Mouse (Mus musculus) midbrain, embryonic 12.5 days (tissue): Measurements from ENCODE around the gene Ptpro. TPM values are rescaled to one million over a fixed set of nuclear protein-coding genes. Genes with fewer than 3 reads are reported as not detected.

Experiments
- ATAC-seq: fragments of 200-750 bp; cut with Nextera tagmentation; 2 replicates; pipeline ENCODE4 v1.8.0; 2017; ENCODE audit warnings: low read depth, moderate TSS enrichment, moderate library complexity; ENCODE audit not compliant: low FRiP score
- H3K27ac ChIP-seq: fragments of 300-500 bp; sonication (generic); replicated peaks from 2 replicates; pipeline ENCODE4 v1.5.1; 2016; ENCODE audit warnings: mild to moderate bottlenecking
- H3K27me3 ChIP-seq: fragments of 300-500 bp; sonication (generic); 2 replicates; pipeline ENCODE4 v1.6.1; 2016; ENCODE audit warnings: mild to moderate bottlenecking
- H3K36me3 ChIP-seq: fragments of 300-500 bp; sonication (generic); 2 replicates; pipeline ENCODE4 v1.6.1; 2016
- H3K4me1 ChIP-seq: fragments of 300-500 bp; sonication (generic); 2 replicates; pipeline ENCODE4 v1.6.1; 2016
- H3K4me2 ChIP-seq: fragments of 300-500 bp; sonication (generic); replicated peaks from 2 replicates; pipeline ENCODE4 v1.6.1; 2016; ENCODE audit warnings: mild to moderate bottlenecking, moderate library complexity
- H3K4me3 ChIP-seq: fragments of 300-500 bp; sonication (generic); 2 replicates; pipeline ENCODE4 v1.5.1; 2016; ENCODE audit warnings: mild to moderate bottlenecking
- H3K9ac ChIP-seq: fragments of 300-500 bp; sonication (generic); replicated peaks from 2 replicates; pipeline ENCODE4 v1.6.1; 2016; ENCODE audit warnings: mild to moderate bottlenecking, moderate library complexity
- H3K9me3 ChIP-seq: fragments of 300-500 bp; sonication (generic); 2 replicates; pipeline ENCODE4 v1.6.1; 2016; ENCODE audit warnings: mild to moderate bottlenecking
- WGBS: fragments of 180-500 bp; shearing (Covaris S2); methylation state at CpG from one replicate; pipeline ENCODE4 v1.1.7; 2016; 5-methylcytosine and 5-hydroxymethylcytosine counted together
- polyA plus RNA-seq: library from polyadenylated mRNA; unstranded; fragments of >200 nt; fragmentation: Nextera tagmentation; extraction: Ambion mirVana; gene quantifications from 2 replicates; pipeline ENCODE4 v1.2.1, GENCODE M21; 2016

Gene Ptpro
- polyA plus RNA-seq, result 30.7 and 33.1 TPM in 2 replicates

DNA sequence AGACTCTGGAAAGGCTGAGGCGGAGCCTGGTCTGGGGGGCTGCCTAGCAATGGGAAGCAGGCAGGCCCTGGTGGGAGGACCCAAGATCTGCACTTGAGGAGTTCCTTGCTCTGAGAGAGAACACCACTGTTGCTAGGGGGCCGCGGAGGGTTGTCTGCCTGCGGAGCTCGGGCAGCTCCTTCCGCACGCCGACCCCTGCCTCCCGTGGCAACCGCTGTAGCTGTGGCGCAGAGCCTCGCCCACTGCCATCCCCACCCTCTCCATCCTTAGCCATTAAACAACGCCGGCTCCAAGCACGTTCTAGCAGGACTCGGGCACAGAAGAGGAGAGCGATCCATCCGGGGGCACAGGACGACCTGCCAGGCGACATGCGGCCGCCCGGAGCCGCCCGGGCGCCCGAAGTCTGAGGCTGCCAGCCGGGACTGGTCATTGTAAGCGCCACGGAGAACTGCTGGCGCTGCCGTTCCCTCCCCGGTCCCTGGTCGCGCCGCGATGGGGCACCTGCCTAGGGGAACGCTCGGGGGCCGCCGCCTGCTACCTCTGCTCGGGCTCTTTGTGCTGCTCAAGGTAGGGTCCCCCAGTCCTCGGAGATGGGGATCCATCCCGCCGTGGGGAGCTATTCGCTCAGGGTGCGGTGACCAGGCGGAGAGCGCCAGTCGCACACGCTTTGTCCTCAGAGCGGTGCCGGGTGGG lies at the start of gene Ptpro:
Gene Ptpro, plus strand, starts transcription at position 126 of the 693 bp plus-strand sequence.
- WGBS, result under 1% methylated on average over 53 of the region's 53 CpGs
- H3K36me3 ChIP-seq, result no peaks in the 10 kb centered on the region
- H3K4me1 ChIP-seq, result peaks cover 4% of the 10 kb centered on the region; the same call in 1 of the 2 replicates
- peak; percentile 90 for ATAC-seq
- H3K9me3 ChIP-seq, result no peaks in the 10 kb centered on the region
- H3K9ac ChIP-seq, result peak within 1 kb of the TSS; percentile 78
- H3K4me3 ChIP-seq, result peak within 1 kb of the TSS; percentile 54
- no peaks in the 10 kb centered on the region for H3K27me3 ChIP-seq
- H3K27ac ChIP-seq, result peak within 1 kb of the TSS; percentile 91
- peak within 1 kb of the TSS; percentile 73 for H3K4me2 ChIP-seq

DNA sequence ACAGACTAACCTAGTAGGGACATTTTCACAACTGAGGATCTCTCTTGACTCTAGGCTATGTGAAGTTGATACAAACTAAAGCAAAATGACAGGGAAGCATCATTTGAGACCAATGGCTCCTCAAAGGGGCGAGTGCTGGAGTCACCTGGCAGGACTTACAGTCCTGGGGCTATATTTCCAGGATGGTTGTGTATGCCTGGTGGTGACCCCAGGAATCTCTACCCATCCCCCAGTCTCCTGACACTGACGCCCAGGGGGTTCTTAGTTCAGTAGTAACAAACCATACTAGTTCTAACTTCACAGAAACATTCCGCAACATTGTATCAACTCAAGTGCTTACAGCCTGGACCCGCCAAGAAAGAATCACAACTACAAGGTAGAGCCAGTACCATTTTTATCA lies 49.5 kb upstream of the Ptpro start:
- WGBS, result 88% methylated on average over 4 of the region's 4 CpGs
- ATAC-seq, result no peak
- Histone ChIP-seq H3K36me3 (no peaks in the 10 kb centered on the region), H3K4me2 (no peak overlapping the region), H3K27me3 (no peaks in the 10 kb centered on the region), H3K9me3 (no peaks in the 10 kb centered on the region), H3K4me1 (no peaks in the 10 kb centered on the region), H3K9ac (no peak overlapping the region), H3K27ac (no peak overlapping the region), H3K4me3 (no peak overlapping the region)

DNA sequence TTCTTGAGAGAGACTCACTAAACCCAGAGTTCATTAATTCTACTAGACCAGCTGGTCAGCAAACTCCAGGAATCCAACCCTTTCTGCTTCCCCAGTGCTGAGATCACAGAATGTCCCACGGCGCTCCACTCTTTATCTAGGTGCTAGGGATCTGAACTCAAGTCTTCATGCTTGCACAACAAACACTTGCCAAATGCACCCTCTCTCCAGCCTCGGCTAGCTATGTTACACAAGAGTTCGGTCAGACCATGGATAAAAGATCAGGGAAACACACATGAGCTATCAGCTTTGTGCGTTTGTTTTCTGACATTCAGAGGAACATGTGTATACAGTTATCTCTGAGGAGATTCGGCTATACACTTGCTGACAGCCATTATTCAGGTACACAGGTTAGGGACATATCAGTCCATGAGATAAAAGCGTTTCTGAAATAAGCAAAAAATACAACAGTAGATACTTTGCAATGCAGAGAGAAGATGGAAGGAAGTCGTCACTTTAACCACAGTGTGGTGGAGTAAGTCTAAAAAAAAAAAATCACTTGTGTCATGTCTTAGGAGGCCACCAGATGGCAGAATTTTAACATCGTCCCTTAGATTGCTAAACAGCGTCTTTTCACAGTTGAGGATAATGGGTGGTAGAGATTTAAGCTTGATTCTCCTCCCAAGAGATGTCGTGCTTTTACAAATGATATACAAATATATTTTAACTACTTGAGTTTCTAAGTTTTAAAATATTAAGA lies 46.3 kb upstream of the Ptpro start:
- Histone ChIP-seq H3K4me3 (no peak overlapping the region), H3K4me2 (no peak overlapping the region), H3K9me3 (no peaks in the 10 kb centered on the region), H3K27me3 (no peaks in the 10 kb centered on the region), H3K36me3 (no peaks in the 10 kb centered on the region), H3K27ac (no peak overlapping the region), H3K4me1 (no peaks in the 10 kb centered on the region), H3K9ac (no peak overlapping the region)
- 0 out of 2 replicates have a peak, but pooled peaks have one; percentile 27 for ATAC-seq
- WGBS, result 62% methylated on average over 11 of the region's 11 CpGs

DNA sequence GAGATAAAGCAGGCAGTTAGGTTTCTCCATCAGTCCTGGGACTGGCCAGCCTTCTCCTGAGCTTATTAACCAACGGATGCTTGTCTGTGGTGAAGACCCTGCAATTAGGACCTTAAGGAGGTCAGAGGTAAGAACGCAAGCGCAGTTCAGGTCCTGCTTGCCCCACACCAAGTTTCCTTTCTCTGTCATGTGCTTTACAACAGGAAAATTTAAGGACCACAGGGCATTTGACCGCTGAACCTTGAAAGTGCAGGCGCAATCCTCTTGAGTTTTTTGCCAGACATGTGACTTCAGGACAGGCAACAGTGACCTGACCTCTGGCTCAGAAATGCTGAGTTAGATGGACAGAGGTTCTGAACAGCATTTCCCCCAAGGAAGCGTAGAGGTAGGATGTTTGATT lies 45.0 kb upstream of the Ptpro start:
- no peak overlapping the region for H3K9ac ChIP-seq
- no peak overlapping the region for H3K27ac ChIP-seq
- no peaks in the 10 kb centered on the region for H3K27me3 ChIP-seq
- no peak overlapping the region for H3K4me3 ChIP-seq
- H3K4me2 ChIP-seq, result no peak overlapping the region
- no peaks in the 10 kb centered on the region for H3K4me1 ChIP-seq
- no peaks in the 10 kb centered on the region for H3K36me3 ChIP-seq
- no peaks in the 10 kb centered on the region for H3K9me3 ChIP-seq
- 98% methylated on average over 6 of the region's 6 CpGs for WGBS
- no peak for ATAC-seq

DNA sequence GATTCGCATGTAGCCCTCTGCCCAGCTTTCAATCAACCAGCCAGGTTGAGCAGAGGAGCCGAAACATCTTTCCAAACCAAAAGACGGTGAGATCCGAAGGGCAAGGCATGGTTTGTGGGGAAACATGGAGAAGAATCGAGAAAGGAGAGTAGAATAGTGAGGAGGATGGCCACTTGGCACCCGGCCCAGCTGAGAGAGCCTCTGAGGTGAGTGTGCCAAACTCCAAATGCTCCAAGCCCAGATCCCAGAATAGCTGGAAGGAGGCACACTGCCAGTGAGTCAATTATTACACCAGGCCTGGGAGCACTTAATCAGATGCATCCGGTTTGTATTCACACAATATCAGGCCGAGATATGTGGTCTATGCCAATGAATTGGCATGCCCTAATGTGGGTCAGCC lies 42.1 kb upstream of the Ptpro start:
- H3K4me3 ChIP-seq, result no peak overlapping the region
- no peak overlapping the region for H3K4me2 ChIP-seq
- H3K4me1 ChIP-seq, result no peaks in the 10 kb centered on the region
- H3K27me3 ChIP-seq, result no peaks in the 10 kb centered on the region
- H3K36me3 ChIP-seq, result no peaks in the 10 kb centered on the region
- ATAC-seq, result no peak
- H3K9me3 ChIP-seq, result no peaks in the 10 kb centered on the region
- 92% methylated on average over 8 of the region's 8 CpGs for WGBS
- no peak overlapping the region for H3K27ac ChIP-seq
- H3K9ac ChIP-seq, result no peak overlapping the region

DNA sequence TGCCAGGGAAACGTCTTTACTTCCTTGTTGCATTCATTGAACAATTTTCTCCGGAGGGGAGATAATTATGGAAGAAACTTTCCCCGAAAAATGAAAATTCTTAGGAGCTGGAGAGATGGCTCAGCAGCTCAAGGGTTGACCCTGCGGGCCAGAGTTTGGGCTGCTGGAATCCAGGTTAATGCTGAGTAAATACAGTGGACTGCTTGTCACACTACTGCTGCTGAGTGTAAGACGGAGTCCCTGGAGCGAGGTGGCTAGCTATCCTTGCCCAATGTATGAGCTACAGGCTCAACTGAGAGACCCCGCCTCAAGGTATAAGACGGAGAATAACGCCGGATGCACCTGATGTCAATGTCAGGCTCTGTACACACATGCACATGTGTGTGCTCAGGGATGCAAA lies 41.1 kb upstream of the Ptpro start:
- no peaks in the 10 kb centered on the region for H3K4me1 ChIP-seq
- no peak for ATAC-seq
- H3K9me3 ChIP-seq, result no peaks in the 10 kb centered on the region

DNA sequence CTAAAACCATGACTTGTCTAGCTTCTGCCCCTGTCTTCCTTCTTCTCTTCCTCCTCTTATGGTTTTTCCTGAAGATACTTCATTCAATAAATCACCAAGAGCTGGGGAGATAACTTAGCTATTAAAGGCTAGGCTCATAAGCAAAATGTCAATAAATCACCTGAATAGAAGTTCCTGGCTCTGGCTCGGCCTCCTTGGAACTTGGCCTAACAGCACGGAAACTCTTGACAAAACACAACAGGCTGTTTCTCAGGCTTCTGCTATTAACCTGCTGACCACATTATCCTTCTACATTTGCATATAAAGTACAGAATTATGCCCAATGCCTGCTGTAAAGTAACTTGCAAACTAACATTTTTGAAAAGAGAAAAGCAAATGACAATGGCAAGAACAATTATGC lies 40.7 kb upstream of the Ptpro start:
- WGBS, result 89% methylated on average over 2 of the region's 2 CpGs
- H3K4me1 ChIP-seq, result no peaks in the 10 kb centered on the region
- ATAC-seq, result no peak
- H3K36me3 ChIP-seq, result no peaks in the 10 kb centered on the region
- no peak overlapping the region for H3K4me3 ChIP-seq
- H3K9ac ChIP-seq, result no peak overlapping the region
- no peak overlapping the region for H3K4me2 ChIP-seq
- H3K27me3 ChIP-seq, result no peaks in the 10 kb centered on the region
- H3K27ac ChIP-seq, result no peak overlapping the region
- H3K9me3 ChIP-seq, result no peaks in the 10 kb centered on the region

More for the DNA sequence above, 41.1 kb upstream of the Ptpro start:
- Histone ChIP-seq H3K27me3 (no peaks in the 10 kb centered on the region), H3K9ac (no peak overlapping the region), H3K27ac (no peak overlapping the region), H3K36me3 (no peaks in the 10 kb centered on the region), H3K4me3 (no peak overlapping the region), H3K4me2 (no peak overlapping the region)
- WGBS, result 92% methylated on average over 10 of the region's 10 CpGs

DNA sequence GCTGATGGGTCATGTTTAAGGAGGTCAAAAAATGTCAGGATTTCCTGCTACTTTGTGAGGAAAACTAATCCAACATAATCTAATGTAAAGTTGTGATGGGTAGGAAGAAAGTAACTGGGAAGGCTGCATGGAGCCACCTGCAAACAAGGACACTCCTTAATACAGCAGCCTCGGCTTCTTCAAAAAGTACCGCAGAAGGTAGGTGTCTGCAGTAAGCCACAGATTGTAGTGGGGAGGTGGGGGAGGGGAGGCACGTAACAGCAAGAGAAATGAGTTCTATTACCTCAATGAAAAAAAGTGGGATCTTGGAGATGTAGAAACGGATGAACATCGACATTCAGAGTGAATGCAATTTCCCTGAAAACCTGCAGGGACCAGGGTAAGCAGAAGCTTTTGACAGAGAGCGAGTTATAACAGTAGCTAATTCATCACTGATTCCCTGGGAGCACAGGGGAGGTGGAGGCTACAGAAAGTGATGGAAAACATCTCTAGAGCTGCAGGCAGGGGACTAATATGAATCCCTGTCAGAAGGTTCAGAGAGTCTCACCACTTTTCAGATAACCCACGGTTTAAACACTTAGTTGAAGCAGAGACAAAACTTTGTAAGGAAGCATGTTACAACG lies 34.2 kb upstream of the Ptpro start:
- WGBS, result 87% methylated on average over 8 of the region's 8 CpGs
- Histone ChIP-seq H3K4me3 (no peak overlapping the region), H3K9me3 (no peaks in the 10 kb centered on the region), H3K36me3 (no peaks in the 10 kb centered on the region), H3K4me1 (no peaks in the 10 kb centered on the region), H3K9ac (no peak overlapping the region), H3K27me3 (no peaks in the 10 kb centered on the region), H3K4me2 (no peak overlapping the region), H3K27ac (no peak overlapping the region)
- no peak for ATAC-seq

DNA sequence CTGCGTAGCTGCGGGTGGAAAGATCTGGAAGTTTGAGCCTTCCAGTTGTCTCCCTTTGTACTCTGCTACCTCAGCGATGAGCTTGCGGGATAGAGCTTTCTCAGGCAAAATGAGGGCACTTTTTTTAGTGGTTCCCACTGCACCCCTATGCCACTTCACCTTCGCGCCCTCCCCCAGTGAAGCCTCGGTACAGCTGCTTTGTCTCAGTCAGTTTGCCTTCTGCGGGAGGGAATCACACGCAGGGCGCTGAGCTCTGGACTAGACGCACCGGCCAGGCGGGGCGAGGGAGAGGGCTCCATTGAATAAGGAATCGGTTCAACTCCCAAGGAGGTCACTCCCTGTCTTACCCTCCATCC lies 746 bp downstream of the Ptpro start:
- H3K27me3 ChIP-seq, result no peaks in the 10 kb centered on the region
- H3K27ac ChIP-seq, result peak overlapping the region; percentile 91
- ATAC-seq, result peak; percentile 57
- H3K36me3 ChIP-seq, result no peaks in the 10 kb centered on the region
- WGBS, result under 1% methylated on average over 15 of the region's 15 CpGs
- peak overlapping the region; percentile 54 for H3K4me3 ChIP-seq
- no peaks in the 10 kb centered on the region for H3K9me3 ChIP-seq
- peak overlapping the region; percentile 73 for H3K4me2 ChIP-seq
- peaks cover 4% of the 10 kb centered on the region; the same call in 1 of the 2 replicates for H3K4me1 ChIP-seq
- peak overlapping the region; percentile 78 for H3K9ac ChIP-seq

DNA sequence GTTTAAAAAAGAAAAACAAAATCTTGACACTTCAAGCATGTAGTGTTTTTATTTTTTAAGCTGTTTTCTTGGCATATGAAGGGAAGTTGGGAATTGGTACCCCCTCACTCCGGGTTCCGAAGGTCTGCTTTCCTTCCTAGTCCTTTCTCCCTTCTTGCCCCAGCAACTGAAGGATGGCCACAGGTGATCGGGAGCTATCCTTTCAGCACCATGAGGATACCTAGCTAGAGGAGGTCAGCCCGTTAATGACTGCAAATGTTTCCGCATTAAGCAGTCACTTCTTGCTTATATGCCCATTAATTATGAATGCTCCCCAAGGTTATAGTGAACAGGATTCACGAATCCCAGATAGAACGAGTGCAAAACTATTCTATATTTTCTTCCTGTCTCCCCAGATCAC lies 1.3 kb downstream of the Ptpro start:
- Histone ChIP-seq H3K27me3 (no peaks in the 10 kb centered on the region), H3K9me3 (no peaks in the 10 kb centered on the region), H3K4me2 (peak overlapping the region; percentile 73), H3K4me3 (peak overlapping the region; percentile 54), H3K36me3 (no peaks in the 10 kb centered on the region), H3K9ac (peak overlapping the region; percentile 78; the same call in 1 of the 2 replicates), H3K4me1 (peaks cover 4% of the 10 kb centered on the region; the same call in 1 of the 2 replicates), H3K27ac (no peak overlapping the region)
- WGBS, result 11% methylated on average over 7 of the region's 7 CpGs
- ATAC-seq, result no peak

DNA sequence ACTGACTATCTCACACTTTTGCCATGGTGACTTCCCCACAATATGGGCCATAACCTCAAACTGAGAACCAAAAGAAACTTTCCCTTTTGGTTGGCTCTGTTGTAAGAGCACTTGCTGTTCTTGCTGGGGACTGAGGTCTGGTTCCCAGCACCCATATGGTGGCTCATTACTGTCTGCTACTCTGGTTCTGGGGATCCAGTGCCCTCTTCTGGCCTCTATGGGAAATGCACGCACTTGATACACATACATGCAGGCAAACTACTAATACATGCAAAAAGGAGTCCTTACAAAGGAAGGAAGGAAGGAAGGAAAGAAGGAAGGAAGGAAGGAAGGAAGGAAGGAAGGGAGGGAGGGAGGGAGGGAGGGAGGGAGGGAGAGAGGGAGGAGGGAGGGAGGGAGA lies 8.9 kb downstream of the Ptpro start:
- Histone ChIP-seq H3K4me2 (no peak overlapping the region), H3K27ac (no peak overlapping the region), H3K4me1 (peaks cover 6% of the 10 kb centered on the region), H3K9me3 (no peaks in the 10 kb centered on the region), H3K4me3 (no peak overlapping the region), H3K36me3 (no peaks in the 10 kb centered on the region), H3K9ac (no peak overlapping the region), H3K27me3 (no peaks in the 10 kb centered on the region)
- 77% methylated on average over 1 of the region's 1 CpGs for WGBS
- ATAC-seq, result no peak

DNA sequence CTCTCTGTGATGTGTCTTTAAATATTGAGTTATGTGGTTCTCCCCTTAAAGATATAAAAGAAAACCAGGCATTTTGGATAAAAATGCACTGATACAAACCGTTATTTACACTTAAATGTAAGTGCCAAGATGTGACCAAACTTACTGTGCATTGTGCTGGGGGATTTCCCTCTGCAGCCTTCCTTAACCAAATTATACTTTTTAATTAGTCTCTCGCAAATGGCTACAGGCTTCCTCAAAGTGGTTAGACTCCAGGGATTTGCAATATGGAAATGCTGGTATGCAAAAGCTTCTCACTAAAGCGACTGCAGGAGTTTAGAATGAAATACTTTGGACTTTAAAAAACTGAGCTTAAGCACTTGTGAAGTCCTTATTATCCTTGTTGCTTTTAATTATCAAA lies 10.0 kb downstream of the Ptpro start:
- ATAC-seq, result peak; percentile 68
- 25% methylated on average over 3 of the region's 3 CpGs for WGBS
- H3K4me2 ChIP-seq, result no peak overlapping the region
- no peak overlapping the region for H3K4me3 ChIP-seq
- H3K4me1 ChIP-seq, result peaks cover 6% of the 10 kb centered on the region
- no peaks in the 10 kb centered on the region for H3K36me3 ChIP-seq
- H3K27me3 ChIP-seq, result no peaks in the 10 kb centered on the region
- 0 out of 2 replicates have a peak overlapping the region, but pooled peaks have one; percentile 15 for H3K27ac ChIP-seq
- H3K9me3 ChIP-seq, result no peaks in the 10 kb centered on the region
- no peak overlapping the region for H3K9ac ChIP-seq
